Mouse (Mus musculus) MEL (cell line): ENCODE measurements at regions not wholly inside any gene's neighbourhood (a gene's known extent, or its start where the extent isn't known, plus 50 kb on each side); places are given as distances from the start of the nearest gene placed in this dataset.

Experiments
- DNase-seq: peaks from one replicate; pipeline ENCODE4 v3.0.0; 2011; ENCODE audit warnings: low read depth, low spot score
- H3K27ac ChIP-seq: 2 replicates; pipeline ENCODE4 v1.5.1; 2012; ENCODE audit warnings: low read depth, mild to moderate bottlenecking, control low read depth, low read length, moderate library complexity; ENCODE audit not compliant: control insufficient read depth
- H3K27me3 ChIP-seq, 2 experiments: fragments of 150-350 bp in 1 of 2; sonication (generic) in 1 of 2; 2 replicates each; pipeline ENCODE4 v1.6.1; 2012; ENCODE audit warnings: low read length in 2 of 2, mild to moderate bottlenecking in 2 of 2, improper control_type of control experiment in 1 of 2, moderate library complexity in 1 of 2; ENCODE audit not compliant: insufficient read depth in 2 of 2, control insufficient read depth in 1 of 2
- H3K36me3 ChIP-seq, 2 experiments: 2 replicates each; pipeline ENCODE4 v1.6.1; 2012 to 2014; ENCODE audit warnings: low read length in 2 of 2, improper control_type of control experiment in 1 of 2, inconsistent platforms in 1 of 2, mild to moderate bottlenecking in 1 of 2; ENCODE audit not compliant: insufficient read depth in 2 of 2, control insufficient read depth in 1 of 2
- H3K4me1 ChIP-seq, 2 experiments: fragments of 150-350 bp in 1 of 2; sonication (generic) in 1 of 2; 2 replicates each; pipeline ENCODE4 v1.6.1; 2012; ENCODE audit warnings: low read length in 2 of 2, improper control_type of control experiment in 1 of 2, mild to moderate bottlenecking in 1 of 2; ENCODE audit not compliant: insufficient read depth in 2 of 2, control insufficient read depth in 1 of 2
- H3K4me3 ChIP-seq, 2 experiments: fragments of 150-350 bp in 1 of 2; sonication (generic) in 1 of 2; 2 replicates each; pipeline ENCODE4 v1.5.1; 2012; ENCODE audit warnings: low read depth in 2 of 2, low read length in 2 of 2, mild to moderate bottlenecking in 2 of 2, moderate library complexity in 2 of 2, control low read depth in 1 of 2, improper control_type of control experiment in 1 of 2; ENCODE audit not compliant: control insufficient read depth in 1 of 2, insufficient read depth in 1 of 2
- H3K79me2 ChIP-seq: 2 replicates; pipeline ENCODE4 v1.6.1; 2012; ENCODE audit warnings: mild to moderate bottlenecking, low read length, moderate library complexity; ENCODE audit not compliant: control insufficient read depth, poor library complexity, insufficient read depth
- H3K9ac ChIP-seq: 2 replicates; pipeline ENCODE4 v1.6.1; 2012; ENCODE audit warnings: low read depth, mild to moderate bottlenecking, control low read depth, low read length, moderate library complexity; ENCODE audit not compliant: control insufficient read depth, poor library complexity, severe bottlenecking
- H3K9me3 ChIP-seq: fragments of 150-350 bp; sonication (generic); replicated peaks from 2 replicates; pipeline ENCODE4 v1.6.1; 2012; ENCODE audit warnings: mild to moderate bottlenecking, low read length, improper control_type of control experiment, moderate library complexity; ENCODE audit not compliant: insufficient read depth
- BHLHE40 ChIP-seq: IDR thresholded peaks from 2 replicates; pipeline ENCODE4 v1.6.1; 2012; ENCODE audit warnings: low read depth, mild to moderate bottlenecking, inconsistent platforms, low read length, improper control_type of control experiment, borderline replicate concordance
- CHD1 ChIP-seq: IDR thresholded peaks from 2 replicates; pipeline ENCODE4 v1.6.1; 2012; ENCODE audit warnings: low read depth, mild to moderate bottlenecking, inconsistent platforms, low read length, improper control_type of control experiment
- CHD2 ChIP-seq: IDR thresholded peaks from 2 replicates; pipeline ENCODE4 v1.6.1; 2011; ENCODE audit warnings: low read length, improper control_type of control experiment
- CTCF ChIP-seq, 3 experiments: IDR thresholded peaks in 2 of 3; conservative IDR thresholded peaks in 1 of 3; 2 replicates each; pipeline ENCODE4 v1.5.1; 2011 to 2012; ENCODE audit warnings: low read length in 3 of 3, low read depth in 2 of 3, mild to moderate bottlenecking in 2 of 3, improper control_type of control experiment in 1 of 3, inconsistent platforms in 1 of 3, mixed read lengths in 1 of 3, moderate library complexity in 1 of 3; ENCODE audit not compliant: control insufficient read depth in 1 of 3, insufficient read depth in 1 of 3, poor library complexity in 1 of 3, severe bottlenecking in 1 of 3
- EP300 ChIP-seq, 2 experiments: IDR thresholded peaks; 2 replicates each; pipeline ENCODE4 v1.6.1; 2011; ENCODE audit warnings: improper control_type of control experiment in 2 of 2, low read length in 2 of 2, low read depth in 1 of 2, mild to moderate bottlenecking in 1 of 2
- GABPA ChIP-seq: IDR thresholded peaks from 2 replicates; pipeline ENCODE4 v1.6.1; 2012; ENCODE audit warnings: low read depth, mild to moderate bottlenecking, inconsistent platforms, low read length, improper control_type of control experiment, moderate library complexity
- HCFC1 ChIP-seq: IDR thresholded peaks from 2 replicates; pipeline ENCODE4 v1.6.1; 2012; ENCODE audit warnings: low read depth, mild to moderate bottlenecking, inconsistent platforms, low read length, improper control_type of control experiment, moderate library complexity
- MAFK ChIP-seq: IDR thresholded peaks from 2 replicates; pipeline ENCODE4 v1.6.1; 2011; ENCODE audit warnings: low read depth, mild to moderate bottlenecking, low read length, improper control_type of control experiment, borderline replicate concordance
- MAX ChIP-seq: IDR thresholded peaks from 2 replicates; pipeline ENCODE4 v1.6.1; 2011; ENCODE audit warnings: low read length, improper control_type of control experiment
- MEF2A ChIP-seq: IDR thresholded peaks from 2 replicates; pipeline ENCODE4 v1.6.1; 2014; ENCODE audit warnings: low read depth, mild to moderate bottlenecking, inconsistent platforms, low read length, improper control_type of control experiment; ENCODE audit not compliant: poor library complexity, insufficient replicate concordance, severe bottlenecking; ENCODE audit errors: extremely low read depth
- POLR2AphosphoS2 ChIP-seq: IDR thresholded peaks from 2 replicates; pipeline ENCODE4 v1.6.1; 2011; ENCODE audit warnings: low read length, improper control_type of control experiment
- RAD21 ChIP-seq: IDR thresholded peaks from 2 replicates; pipeline ENCODE4 v1.6.1; 2011; ENCODE audit warnings: mild to moderate bottlenecking, low read depth, low read length, improper control_type of control experiment
- RCOR1 ChIP-seq: IDR thresholded peaks from 2 replicates; pipeline ENCODE4 v1.6.1; 2012; ENCODE audit warnings: low read depth, mild to moderate bottlenecking, inconsistent platforms, low read length, improper control_type of control experiment
- SMC3 ChIP-seq: IDR thresholded peaks from 2 replicates; pipeline ENCODE4 v1.6.1; 2011; ENCODE audit warnings: low read depth, low read length, improper control_type of control experiment
- TAL1 ChIP-seq: IDR thresholded peaks from 2 replicates; pipeline ENCODE4 v1.6.1; 2012; ENCODE audit warnings: mild to moderate bottlenecking, inconsistent platforms, low read length, moderate library complexity, mixed read lengths
- TBP ChIP-seq: IDR thresholded peaks from 2 replicates; pipeline ENCODE4 v1.8.0; 2011; ENCODE audit warnings: low read depth, low read length, improper control_type of control experiment
- UBTF ChIP-seq: IDR thresholded peaks from 2 replicates; pipeline ENCODE4 v1.6.1; 2012; ENCODE audit warnings: low read depth, mild to moderate bottlenecking, inconsistent platforms, low read length, improper control_type of control experiment, moderate library complexity, borderline replicate concordance; ENCODE audit not compliant: insufficient read depth
- USF1 ChIP-seq: IDR thresholded peaks from 2 replicates; pipeline ENCODE4 v1.6.1; 2014; ENCODE audit warnings: low read depth, mild to moderate bottlenecking, inconsistent platforms, low read length, improper control_type of control experiment, moderate library complexity
- USF2 ChIP-seq, 2 experiments: IDR thresholded peaks; 2 replicates each; pipeline ENCODE4 v1.6.1; 2011 to 2012; ENCODE audit warnings: improper control_type of control experiment in 2 of 2, low read length in 2 of 2, borderline replicate concordance in 1 of 2, inconsistent platforms in 1 of 2, low read depth in 1 of 2, mild to moderate bottlenecking in 1 of 2; ENCODE audit not compliant: insufficient read depth in 1 of 2
- ZC3H11A ChIP-seq: IDR thresholded peaks from 2 replicates; pipeline ENCODE4 v1.6.1; 2012; ENCODE audit warnings: low read depth, mild to moderate bottlenecking, inconsistent platforms, low read length, improper control_type of control experiment
- ZMIZ1 ChIP-seq: IDR thresholded peaks from 2 replicates; pipeline ENCODE4 v1.6.1; 2012; ENCODE audit warnings: low read depth, mild to moderate bottlenecking, inconsistent platforms, low read length, improper control_type of control experiment, moderate library complexity

DNA sequence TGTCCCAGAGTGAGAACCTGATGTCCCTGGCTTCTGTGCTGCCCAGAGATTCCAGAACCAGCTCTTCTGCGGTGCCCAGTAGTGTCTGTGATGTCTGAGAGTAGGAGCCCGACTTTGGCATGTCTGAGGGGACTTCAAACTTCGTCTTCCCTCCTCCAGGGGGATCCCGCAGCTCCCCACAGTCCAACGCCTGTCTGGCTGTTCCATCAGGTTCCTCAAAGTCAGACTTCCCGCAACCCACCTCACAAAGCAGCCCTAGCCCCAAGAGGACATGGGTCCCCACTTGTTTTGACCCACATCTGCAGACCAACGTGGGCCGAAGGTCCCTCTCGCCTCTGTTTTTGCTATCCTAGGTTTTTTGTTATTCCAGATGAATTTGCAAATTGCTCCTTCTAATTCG is 1406.0 kb upstream of the Cited2 start:
- Histone ChIP-seq H3K4me3 (no peak overlapping the region), H3K27me3 (no peaks in the 10 kb centered on the region), H3K36me3 (no peaks in the 10 kb centered on the region), H3K27ac (no peak overlapping the region), H3K9ac (no peak overlapping the region), H3K4me1 (no peaks in the 10 kb centered on the region), H3K9me3 (no peaks in the 10 kb centered on the region), H3K79me2 (no peaks in the 10 kb centered on the region)
- no peak for TF ChIP-seq USF1
- no peak for TF ChIP-seq CHD1
- no peak for TF ChIP-seq MEF2A
- no peak for TF ChIP-seq USF2 (IDR thresholded peaks at IDR 0.05; ENCODE audit: borderline replicate concordance in 1 of 2, insufficient read depth in 1 of 2, low read depth in 1 of 2, low read length in 2 of 2)
- TF ChIP-seq CHD2 = no peak
- no peak for TF ChIP-seq RAD21
- no peak for TF ChIP-seq MAX
- TF ChIP-seq TAL1 = no peak
- no peak for TF ChIP-seq POLR2AphosphoS2
- no peak for TF ChIP-seq BHLHE40
- no peak for TF ChIP-seq ZC3H11A
- TF ChIP-seq UBTF = no peak
- TF ChIP-seq CTCF (IDR thresholded peaks at IDR 0.05 in 2 of 3, conservative IDR thresholded peaks at IDR 0.05 in 1 of 3; ENCODE audit: control insufficient read depth in 1 of 3, insufficient read depth in 1 of 3, low read depth in 2 of 3, low read length in 3 of 3, poor library complexity in 1 of 3, severe bottlenecking in 1 of 3) = no peak
- TF ChIP-seq GABPA = no peak
- no peak for TF ChIP-seq SMC3
- no peak for TF ChIP-seq EP300 (IDR thresholded peaks at IDR 0.05; ENCODE audit: low read depth in 1 of 2, low read length in 2 of 2)
- TF ChIP-seq MAFK = no peak
- no peak for TF ChIP-seq ZMIZ1
- no peak for DNase-seq

DNA sequence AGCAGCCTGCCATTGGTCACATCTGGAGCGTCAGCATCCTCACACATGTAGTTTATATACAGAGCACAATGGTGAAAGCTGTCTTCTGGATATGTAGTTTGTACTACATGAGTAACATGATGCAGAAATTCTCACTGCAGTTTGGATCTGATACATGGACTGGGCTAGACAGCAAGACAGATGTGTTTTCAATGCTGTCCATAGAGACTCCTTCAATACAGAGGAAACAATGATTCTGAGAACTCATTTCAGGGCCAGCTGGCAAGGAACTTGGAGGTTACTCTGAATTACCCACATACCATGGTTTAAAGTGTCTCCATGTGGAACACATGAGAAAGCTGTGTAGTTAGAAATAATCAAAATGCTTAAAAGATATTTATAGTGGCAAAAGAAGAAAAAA is 1385.5 kb upstream of the Cited2 start:
- H3K4me3 ChIP-seq = no peak overlapping the region
- no peak overlapping the region for H3K27ac ChIP-seq
- H3K36me3 ChIP-seq = no peaks in the 10 kb centered on the region
- no peak for TF ChIP-seq TBP
- no peak for TF ChIP-seq CHD1
- no peak for TF ChIP-seq UBTF
- no peak for TF ChIP-seq RCOR1
- TF ChIP-seq MEF2A = no peak
- TF ChIP-seq HCFC1 = no peak
- no peak for TF ChIP-seq USF1
- no peak for TF ChIP-seq EP300 (IDR thresholded peaks at IDR 0.05; ENCODE audit: low read depth in 1 of 2, low read length in 2 of 2)
- H3K4me1 ChIP-seq = no peaks in the 10 kb centered on the region
- no peaks in the 10 kb centered on the region for H3K27me3 ChIP-seq
- no peaks in the 10 kb centered on the region for H3K79me2 ChIP-seq
- no peaks in the 10 kb centered on the region for H3K9me3 ChIP-seq
- H3K9ac ChIP-seq = no peak overlapping the region
- DNase-seq = no peak
